Mouse (Mus musculus): ENCODE results near the gene Babam2.

The Babam2 gene

DNA sequence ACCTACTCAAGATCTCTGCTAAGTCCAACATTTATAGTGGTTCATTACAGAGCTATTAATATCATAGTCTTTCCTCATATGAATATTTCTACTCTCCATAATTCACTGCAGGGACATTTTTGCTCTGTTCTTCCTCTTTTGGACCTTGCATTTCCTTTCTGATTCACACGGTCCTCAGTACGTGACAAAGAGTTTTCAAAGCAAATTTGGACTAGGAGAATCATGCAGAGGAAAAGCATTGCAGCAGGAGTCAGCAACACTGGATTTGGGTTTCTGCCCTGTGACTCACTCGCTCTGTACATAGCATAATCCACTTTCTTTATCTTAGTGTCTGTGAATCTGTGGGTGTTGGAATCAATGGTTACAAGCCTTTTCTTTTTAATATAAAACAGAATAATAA, 184.8 kb downstream of the Babam2 start:
- DNase-seq (ENCODE audit: low read depth, low spot score): no peak

DNA sequence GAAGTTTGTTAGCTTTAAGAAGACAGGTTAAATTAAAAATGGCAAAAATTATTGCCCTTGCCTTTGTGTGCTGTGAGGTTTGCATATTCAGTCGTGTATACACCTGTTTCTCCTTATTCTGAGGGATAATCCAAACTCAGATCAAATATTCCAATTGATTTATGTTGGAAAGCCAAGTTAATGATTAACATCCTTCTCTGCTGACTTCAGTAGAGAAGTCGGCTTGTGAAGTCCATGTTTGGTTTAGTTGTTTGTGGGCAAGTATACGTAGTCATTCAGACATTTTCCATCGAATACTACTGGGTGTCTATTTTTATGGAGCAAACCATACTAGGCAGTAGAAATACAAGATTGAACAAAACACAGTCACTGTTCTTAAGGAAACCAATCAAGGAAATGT, 187.5 kb downstream of the Babam2 start:
- DNase-seq (ENCODE audit: low read depth, low spot score): no peak

DNA sequence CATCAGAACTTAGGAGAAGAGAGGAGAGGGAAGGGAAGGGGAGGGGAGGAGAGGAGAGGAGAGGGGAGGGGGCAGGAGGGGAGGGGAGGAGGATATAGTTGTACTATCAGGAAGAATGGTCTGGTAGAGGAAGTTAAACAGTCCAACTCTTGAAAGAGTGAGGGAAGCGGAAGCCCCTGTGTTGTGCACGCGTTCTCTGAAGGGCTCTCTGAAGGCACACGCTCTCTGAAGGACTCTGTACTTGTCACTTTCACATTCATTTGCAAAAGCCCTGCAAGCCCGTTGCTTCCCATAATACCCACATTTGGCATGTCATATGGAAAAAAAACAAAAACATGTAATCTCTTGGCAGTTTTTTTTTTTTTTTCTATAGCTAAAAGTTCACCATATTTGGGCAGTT, 190.1 kb downstream of the Babam2 start:
- DNase-seq (ENCODE audit: low read depth, low spot score): peak; percentile 21

DNA sequence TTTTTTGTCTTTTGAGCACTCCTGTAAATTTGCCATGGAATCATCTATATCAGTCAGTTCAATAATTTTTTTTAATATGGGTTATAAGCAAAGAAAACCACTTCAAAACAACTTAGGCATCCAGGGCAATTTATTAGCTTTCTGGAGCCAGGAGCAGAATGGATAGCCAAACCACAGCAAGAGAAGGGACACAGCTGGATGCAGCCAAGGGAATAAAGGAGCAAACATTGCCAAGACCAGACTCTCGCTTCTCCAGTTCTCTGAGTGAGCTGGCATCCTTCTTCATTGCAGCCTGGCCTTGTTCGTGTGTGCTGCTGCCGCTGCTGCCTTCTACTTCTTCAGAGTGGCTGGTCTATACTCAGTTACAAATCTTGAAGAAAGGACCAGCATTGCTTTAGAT, 190.9 kb downstream of the Babam2 start:
- DNase-seq (ENCODE audit: low read depth, low spot score): no peak

DNA sequence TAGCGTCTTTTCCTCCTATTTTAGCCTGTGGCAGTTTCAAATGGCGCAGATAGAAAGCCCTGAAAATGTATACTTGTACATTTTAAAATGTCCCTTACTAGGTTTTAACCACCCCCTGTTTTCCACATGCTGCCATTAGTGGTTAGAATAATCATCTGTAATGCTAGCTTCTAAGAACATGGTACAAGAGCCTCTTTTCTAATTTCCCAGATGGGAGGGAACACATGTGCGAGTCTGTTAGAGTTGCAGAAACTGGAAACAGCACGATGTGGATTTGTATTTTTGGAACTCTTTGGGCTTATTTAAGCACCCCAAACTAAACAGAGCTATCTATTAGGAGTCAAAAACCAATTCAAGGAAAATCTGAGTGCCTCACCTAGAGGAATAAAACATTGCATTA, 195.1 kb downstream of the Babam2 start:
- no peak for DNase-seq (ENCODE audit: low read depth, low spot score)

DNA sequence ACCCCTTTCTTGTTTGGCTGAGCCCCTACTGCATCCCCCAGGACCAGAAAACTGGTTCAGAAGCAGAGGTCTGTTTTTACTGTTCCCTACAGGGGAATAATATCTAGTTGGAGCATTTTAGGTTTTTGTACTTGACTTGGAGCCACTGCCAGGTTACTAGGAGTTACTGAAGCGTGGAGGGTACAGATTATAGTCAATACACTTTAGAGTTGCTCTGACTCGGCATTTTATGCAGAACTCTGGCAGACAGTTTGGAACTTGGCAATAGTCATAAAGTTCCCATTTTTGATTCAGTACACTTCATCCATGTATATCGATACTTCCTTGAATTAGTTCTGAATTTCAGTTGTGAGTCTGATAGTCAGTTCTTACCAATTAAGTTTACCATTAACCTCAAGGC, 202.4 kb downstream of the Babam2 start:
- DNase-seq (ENCODE audit: low read depth, low spot score): no peak

DNA sequence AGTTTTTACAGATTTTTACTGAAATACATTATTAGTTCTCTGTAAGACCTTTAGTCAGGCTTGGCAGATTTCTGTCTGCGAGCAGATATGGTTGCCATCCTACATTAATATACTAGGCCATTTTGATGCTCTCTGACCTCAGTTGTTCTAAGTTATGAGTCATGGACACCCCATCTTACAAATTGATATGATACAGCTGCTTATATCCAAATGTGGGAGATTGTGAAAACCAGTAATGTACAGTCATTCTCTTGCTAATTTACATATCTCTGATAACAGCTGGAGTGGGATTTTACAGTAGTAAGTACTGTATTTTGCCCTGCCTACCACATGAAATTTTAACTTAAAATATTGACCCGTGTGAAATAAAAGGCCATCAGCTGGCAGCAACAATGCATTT, 204.7 kb downstream of the Babam2 start:
- DNase-seq (ENCODE audit: low read depth, low spot score): no peak

DNA sequence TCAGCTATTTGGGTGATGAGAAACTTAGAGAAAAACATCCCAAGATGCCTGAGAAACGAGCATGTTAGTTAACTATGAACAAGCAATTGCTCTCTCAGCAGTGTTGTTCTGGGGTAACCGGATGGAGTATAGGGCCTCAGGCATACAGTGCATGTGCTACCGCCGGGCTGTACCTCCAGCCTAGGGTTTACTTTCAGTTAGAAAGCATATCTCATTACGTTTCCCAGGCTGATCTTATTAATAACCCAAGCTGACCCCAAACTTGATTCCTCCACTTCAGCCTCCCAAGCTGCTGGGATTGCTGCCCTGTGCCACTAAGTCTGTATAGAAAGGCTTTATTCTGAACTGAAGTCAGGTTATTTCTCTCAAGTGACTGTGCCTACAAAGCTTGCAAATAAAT, 205.4 kb downstream of the Babam2 start:
- DNase-seq (ENCODE audit: low read depth, low spot score): no peak

DNA sequence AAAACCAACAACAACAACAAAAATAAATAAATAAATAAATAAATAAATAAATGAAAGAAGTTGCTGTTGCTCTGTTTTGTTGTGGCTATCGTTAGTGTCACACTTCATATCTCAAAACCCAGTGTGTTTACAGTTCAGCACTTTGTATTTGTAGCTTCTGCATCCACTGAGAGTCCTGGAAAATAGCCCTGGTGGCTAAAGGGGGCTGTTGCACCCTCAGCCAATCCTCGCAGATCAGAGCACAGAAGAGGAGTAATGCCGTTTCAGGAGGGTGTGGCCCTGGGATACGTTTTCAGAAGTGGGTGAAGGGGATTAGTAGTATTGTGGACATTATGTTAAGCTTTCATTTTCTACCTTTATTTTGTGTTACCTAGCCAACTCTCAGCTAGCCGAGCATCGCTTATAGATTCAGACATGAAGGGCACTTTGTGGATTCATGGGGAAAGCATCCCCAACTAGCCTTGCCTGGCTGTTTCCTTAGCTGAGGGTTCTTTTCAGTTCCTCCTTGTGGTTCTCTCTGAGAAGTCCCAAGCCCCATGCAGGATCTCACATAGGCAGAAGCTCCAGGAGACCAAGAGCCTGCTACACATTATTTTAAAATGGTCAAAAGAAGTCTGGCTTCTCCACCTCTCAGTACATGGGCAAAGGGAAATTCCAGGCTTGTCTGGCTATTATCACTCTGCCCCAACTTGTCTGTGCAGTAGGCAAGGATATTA, 207.6 kb downstream of the Babam2 start:
- DNase-seq (ENCODE audit: low read depth, low spot score): no peak

DNA sequence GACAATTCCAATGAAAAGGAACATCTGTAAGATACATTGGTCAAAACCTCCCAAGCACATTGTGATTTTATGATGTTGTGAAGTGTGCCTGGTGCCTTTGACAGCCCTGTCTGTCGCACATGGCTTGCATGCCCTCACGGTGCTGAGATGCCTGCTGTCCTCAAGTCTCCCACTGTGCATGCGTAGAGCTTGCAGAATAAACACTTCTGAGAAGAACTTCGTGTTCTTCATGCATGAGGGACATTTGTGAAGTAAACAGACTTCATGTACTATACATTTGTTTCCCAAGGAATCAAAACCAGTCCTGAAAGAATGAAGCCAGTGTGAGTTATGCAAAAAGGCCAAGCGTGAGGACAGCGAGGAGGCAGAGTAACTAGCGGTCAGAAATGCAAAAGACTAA, 208.3 kb downstream of the Babam2 start:
- no peak for DNase-seq (ENCODE audit: low read depth, low spot score)

DNA sequence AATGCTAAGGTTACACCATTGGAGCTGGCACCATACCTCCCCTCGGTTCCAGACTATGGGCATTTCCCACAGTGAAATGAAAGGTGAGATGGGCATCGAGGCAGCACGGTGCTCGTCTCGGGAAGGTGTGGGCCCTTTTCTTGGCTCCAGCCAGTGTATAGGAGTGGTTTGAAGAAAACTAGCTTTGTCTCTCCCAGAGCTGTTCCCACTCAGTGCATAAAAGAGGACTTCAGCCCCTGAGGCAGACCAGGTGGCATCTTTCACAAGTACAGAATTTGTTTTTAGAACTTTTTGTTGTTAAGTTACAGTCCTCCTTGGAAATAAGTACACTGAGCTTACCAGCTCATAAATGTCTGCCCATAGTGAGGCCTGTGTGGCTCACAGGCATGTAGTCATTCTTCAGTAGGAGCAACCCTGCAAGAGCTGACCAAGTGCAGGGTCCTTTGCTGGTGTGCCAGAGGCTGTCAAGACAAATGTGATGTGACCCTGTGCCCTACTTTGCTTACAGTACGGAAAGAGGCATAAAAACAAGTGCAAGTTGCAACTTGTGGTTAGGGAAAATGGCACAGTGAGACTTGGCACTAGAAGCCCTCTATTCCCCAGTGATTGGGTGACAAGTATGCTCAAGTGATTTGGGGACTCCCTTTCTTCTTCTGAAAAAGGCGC, 208.9 kb downstream of the Babam2 start:
- DNase-seq (ENCODE audit: low read depth, low spot score): no peak

DNA sequence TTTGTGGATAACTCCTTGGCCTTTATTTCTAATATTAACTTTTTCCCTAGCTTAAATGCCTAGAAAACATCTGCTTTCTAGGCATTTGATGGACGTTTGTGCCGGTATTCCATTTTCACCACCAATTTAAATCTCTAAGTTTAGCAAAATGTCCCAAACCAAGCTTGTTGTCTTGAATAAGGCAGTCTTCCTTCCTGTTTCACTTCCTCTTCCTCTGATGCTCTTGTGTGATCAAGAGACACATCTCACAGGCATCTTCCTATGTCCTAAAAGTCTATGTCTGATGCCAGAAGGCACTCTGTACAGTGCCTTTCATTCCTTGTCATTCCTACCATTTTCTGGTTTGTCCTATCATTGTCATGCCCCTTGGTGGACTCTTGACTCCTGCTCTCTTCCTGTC, 210.5 kb downstream of the Babam2 start:
- DNase-seq (ENCODE audit: low read depth, low spot score): peak; percentile 18

DNA sequence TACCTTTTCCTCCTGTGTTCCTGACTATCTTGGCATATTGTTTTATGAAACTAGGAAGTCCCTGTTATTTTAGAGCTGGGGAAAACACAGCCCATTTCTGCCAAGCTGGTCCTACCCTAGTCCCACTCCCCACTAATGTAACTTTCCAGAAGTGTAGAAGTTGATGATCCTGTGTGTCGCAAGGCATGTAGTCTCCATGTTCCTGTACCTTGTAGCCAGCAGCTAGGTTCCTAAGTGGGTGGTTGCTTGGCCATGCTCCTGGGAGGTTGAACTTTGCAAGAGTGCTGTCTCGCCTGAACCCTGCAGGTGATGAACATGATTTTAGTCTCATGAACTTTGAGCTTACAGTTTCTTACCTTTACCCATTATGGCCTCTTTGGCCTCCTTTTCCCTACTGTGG, 211.3 kb downstream of the Babam2 start:
- no peak for DNase-seq (ENCODE audit: low read depth, low spot score)

DNA sequence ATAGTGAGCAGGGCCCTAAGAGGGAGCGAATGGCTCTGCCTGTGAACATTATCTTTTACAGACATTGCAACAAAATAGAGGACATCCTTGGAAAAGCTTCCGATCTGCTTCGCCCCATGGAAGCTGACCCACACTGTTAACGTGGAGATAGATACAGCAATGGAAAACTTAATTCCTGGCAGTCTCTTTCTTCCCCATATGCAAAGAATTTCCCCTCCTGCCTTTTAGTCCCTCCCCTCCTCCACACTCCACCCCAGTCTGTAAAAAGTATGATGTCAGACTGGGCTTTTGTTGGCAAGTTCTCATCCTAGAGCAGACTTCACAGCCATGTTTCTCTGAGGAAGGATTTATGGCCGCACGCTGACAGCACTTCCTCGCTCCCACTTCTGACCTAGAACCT, 218.8 kb downstream of the Babam2 start:
- no peak for DNase-seq (ENCODE audit: low read depth, low spot score)

DNA sequence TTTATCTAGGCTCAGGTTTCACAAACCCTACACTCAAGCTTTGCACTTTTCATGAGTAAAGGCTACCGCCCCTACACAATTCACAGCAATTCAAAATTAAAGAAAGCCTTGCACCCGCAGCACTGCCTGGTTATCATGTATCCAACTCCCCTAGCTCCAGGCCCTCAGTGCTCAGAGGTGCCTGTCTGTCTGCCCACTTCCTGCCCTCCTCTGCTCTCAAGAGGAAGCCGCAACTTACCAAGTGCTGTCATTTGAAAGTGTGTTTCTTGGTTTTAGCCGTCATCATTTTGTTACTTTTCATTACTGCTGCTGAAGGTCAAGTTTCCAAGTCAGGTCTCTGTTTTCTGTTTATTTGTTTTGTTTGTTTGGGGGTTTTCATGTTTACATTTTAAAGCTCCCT, 221.1 kb downstream of the Babam2 start:
- peak; percentile 76 for DNase-seq (ENCODE audit: low read depth, low spot score)

DNA sequence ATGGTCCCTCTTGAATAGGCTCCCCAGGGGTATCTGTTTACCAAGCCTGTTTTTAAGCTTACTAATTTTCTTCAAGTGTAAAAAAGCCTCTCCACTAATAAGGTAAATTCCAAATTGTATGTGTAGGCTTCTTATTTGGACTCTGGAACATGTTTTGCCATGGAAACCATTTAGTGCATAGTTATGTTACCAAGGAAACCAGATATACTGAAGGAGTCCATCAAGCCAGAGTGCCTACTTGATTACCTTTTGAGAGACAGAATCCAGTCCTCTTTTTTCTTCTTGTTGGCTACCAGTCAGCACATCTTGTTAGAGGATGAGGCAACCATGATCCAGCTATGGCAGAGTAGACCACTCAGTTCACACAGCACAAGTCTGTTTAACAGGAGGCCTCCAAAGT, 222.6 kb downstream of the Babam2 start:
- DNase-seq (ENCODE audit: low read depth, low spot score): no peak

DNA sequence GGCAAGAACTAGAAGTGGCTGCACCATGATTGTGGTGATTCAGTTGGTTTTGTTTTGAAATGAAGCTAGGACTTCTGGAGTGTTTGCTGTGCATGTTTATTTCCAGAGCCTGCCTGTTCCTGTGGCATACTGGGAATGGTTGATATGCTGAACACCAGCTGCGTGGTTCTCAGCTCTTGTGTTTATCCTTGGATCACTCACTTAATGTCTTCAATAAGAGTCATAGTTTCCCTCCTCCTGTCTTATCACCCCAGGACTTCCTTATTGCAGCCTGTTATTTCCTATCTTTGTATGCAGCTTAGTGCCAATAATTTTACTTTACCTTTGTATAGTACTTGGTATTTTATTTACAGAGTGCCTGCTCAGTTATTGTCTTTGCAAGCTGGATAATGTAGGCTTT, 223.4 kb downstream of the Babam2 start:
- DNase-seq (ENCODE audit: low read depth, low spot score): no peak

DNA sequence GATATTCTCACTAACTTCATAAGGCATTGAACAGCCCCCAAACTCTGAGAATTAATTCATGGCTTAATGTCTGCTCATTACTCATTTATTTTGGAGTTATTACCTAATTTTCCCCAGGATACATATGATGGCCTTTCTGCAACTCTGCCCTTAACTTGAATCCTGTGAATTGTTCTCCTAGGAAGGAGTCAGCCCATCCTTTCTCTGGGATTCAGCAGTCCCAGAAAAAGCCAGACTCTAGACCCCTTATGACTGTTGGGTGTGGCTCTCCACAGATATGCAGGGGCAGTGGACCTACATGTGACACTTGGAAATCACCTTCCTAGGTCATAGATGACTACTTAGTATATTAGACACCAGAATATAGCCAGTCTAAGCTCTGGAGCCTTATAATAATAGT, 226.6 kb downstream of the Babam2 start:
- no peak for DNase-seq (ENCODE audit: low read depth, low spot score)

DNA sequence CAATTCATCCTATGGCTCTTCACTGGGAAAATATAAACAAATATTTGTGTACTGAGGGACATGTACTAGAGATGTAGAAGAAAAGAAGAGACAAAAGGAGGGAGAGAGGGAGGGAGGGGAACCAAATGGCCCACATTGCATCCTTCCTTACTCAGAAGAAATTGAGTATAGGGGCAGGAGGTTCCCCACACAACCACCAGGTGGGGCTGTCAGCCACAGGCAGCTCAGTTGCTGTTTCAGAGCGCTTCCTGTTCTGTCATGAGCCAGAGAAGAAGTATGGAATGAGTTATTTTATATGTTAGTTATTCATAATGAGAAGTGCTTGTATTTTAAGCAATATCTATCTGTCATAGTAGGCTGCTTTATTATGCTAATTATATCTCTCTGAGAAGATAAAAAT, 229.1 kb downstream of the Babam2 start:
- peak; percentile 69 for DNase-seq (ENCODE audit: low read depth, low spot score)

DNA sequence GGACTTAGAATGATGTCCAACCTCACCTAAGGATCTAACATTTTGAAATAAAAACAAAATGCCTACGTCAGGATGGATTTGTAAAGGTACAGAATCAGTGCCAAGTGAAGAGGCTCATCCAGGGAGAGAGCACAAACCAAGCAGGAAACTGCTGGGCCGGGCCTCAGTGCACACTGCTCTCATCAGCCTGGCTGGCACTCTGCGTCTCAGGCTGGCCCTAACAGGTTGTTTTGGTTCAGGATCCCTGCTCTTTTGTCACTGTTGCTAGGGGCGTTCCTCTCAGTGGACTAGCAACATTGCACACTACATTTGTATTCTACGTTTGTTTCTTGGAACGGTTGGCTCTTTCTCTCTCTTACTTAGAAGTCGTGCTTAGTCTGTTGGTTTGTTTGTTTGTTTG, 231.5 kb downstream of the Babam2 start:
- DNase-seq (ENCODE audit: low read depth, low spot score): no peak

DNA sequence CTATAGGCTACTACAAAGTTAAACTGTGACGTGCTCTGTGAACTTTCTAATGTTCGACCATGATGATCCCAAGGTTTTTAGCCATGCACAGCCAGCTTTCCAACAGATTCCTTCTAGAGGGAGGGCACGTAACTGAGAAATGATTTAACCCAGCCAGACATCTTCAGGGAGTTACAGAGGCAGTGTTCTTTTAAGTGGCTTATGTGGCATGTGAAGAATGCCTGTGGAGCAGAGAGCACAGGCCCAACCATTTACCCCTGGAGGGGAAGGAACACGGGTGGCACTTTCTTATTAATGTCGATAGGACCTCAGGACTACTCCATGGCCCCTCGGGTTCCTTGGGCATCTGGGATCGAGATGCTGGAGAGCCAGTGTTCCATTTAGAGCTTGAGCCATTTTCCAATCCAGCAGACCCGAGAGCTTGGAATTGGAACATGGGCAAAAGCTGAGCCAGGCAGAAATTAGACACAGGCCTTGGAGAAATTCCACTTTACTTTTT, 233.7 kb downstream of the Babam2 start:
- no peak for DNase-seq (ENCODE audit: low read depth, low spot score)

DNA sequence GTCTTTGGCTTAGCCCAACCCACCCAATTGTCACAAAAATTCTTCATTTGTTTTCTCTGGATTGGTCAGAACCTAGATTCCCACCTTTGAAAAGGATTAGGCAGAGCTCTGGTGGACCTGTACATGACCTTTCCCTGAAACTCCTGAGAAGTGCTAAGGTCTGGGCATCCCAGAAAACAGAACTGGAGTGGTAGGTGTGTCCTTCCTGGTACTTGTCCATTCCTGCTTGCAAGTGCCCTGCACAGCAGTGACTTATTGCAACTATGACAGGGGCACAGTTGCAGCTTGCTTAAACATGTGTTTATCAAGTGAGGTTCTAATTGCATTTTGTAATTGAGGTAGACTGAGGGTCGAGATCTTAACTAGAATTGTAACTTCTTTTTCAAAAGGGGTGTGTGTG, 234.2 kb downstream of the Babam2 start:
- no peak for DNase-seq (ENCODE audit: low read depth, low spot score)

DNA sequence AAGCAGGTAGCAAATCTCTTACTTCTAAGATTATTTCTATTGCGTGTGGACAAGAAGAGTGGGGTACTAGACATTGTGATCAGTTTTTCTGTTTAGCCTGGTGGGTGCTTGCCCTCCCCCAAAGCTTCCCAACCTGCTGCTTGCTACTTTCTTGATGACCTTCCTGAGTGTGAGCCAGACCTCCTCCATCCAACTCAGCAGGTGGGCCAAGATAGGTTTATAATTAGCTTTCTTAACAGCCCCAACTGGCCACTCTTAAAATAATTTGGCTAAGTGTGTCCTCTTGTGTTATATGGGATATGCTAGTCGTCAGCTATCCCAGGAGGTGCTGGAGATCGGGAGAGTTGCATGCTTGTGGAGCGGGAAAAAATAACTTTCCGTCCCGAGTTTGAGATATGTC, 235.8 kb downstream of the Babam2 start:
- DNase-seq (ENCODE audit: low read depth, low spot score): no peak

DNA sequence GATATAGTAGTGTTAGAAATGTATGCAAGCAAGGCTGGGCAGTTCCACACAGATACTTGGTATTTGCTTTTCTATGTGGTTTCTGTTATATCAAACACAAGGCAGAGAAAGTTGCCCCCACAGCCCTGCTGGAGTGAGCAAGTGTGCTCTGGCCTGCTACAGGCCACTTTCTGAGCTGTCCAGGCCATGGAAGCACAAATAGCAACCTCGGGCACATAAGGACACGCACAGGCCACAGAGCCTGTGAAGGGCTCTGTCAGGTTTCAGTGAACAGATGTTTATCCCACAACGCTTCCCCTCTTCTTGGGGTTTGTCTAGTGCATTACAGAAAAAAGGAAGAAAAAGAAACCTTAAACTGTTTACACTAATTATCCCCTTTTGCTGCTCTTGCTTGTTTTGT, 236.9 kb downstream of the Babam2 start:
- no peak for DNase-seq (ENCODE audit: low read depth, low spot score)
